Mouse (Mus musculus): ENCODE results near the gene Cep250. TPM values are rescaled to one million over a fixed set of nuclear protein-coding genes. Genes with fewer than 3 reads are reported as not detected.
A peak's percentile ranks its signal among the peaks of the same experiment; 100 is the strongest.
"Not testable (repeated sequence)": the region's sequence is repeated elsewhere in the genome, so short reads cannot be mapped to it uniquely, and the experiment has no call there.

Cep250 gene
- 10.6 and 12.8 TPM in 2 replicates for polyA plus RNA-seq (2014; fragmentation: Nextera tagmentation; extraction: Ambion mirVana)

- peaks cover 5% of the 10 kb centered on the region; the same call in 1 of the 2 replicates for H3K4me1 ChIP-seq (ENCODE audit: control insufficient read depth, insufficient read depth, low read length)
- H3K9ac ChIP-seq (replicated peaks; ENCODE audit: low read length), result peak within 1 kb of the TSS; percentile 91
- peak; percentile 95 for DNase-seq
- H3K4me2 ChIP-seq (ENCODE audit: low read length), result peak within 1 kb of the TSS; percentile 75
- H3K9me3 ChIP-seq (ENCODE audit: control insufficient read depth, low read length), result no peaks in the 10 kb centered on the region
- H3K36me3 ChIP-seq (ENCODE audit: control insufficient read depth, insufficient read depth, low read length), result no peaks in the 10 kb centered on the region
- H3K4me3 ChIP-seq (replicated peaks; ENCODE audit: low read depth, low read length), result peak within 1 kb of the TSS; percentile 91
- H3K27ac ChIP-seq (replicated peaks; ENCODE audit: low read depth, low read length), result peak within 1 kb of the TSS; percentile 87
- under 1% methylated on average over 59 of the region's 59 CpGs for WGBS
- peak; percentile 95 for ATAC-seq (ENCODE audit: low FRiP score, low TSS enrichment)
- no peaks in the 10 kb centered on the region for H3K27me3 ChIP-seq (ENCODE audit: control insufficient read depth, insufficient read depth, low read length)
These were observed at the start of gene Cep250 for GRCm38 (mm10) chr2:155956134-155957059. Gene Cep250, plus strand, starts transcription at chr2:155956458.

GRCm38 (mm10) chr2:155914684-155915083 lies 41.6 kb upstream of the Cep250 start:
- ATAC-seq (ENCODE audit: low FRiP score, low TSS enrichment) (no peak), DNase-seq (no peak)
- Histone ChIP-seq H3K27me3 (ENCODE audit: control insufficient read depth, insufficient read depth, low read length) (no peaks in the 10 kb centered on the region), H3K9me3 (ENCODE audit: control insufficient read depth, low read length) (no peaks in the 10 kb centered on the region), H3K9ac (replicated peaks; ENCODE audit: low read length) (no peak overlapping the region), H3K4me3 (replicated peaks; ENCODE audit: low read depth, low read length) (no peak overlapping the region), H3K36me3 (ENCODE audit: control insufficient read depth, insufficient read depth, low read length) (peaks cover 58% of the 10 kb centered on the region), H3K4me1 (ENCODE audit: control insufficient read depth, insufficient read depth, low read length) (no peaks in the 10 kb centered on the region), H3K27ac (replicated peaks; ENCODE audit: low read depth, low read length) (no peak overlapping the region), H3K4me2 (ENCODE audit: low read length) (no peak overlapping the region)
- WGBS, result 94% methylated on average over 6 of the region's 6 CpGs

GRCm38 (mm10) chr2:155923143-155923542 lies 33.1 kb upstream of the Cep250 start:
- DNase-seq (no peak), ATAC-seq (ENCODE audit: low FRiP score, low TSS enrichment) (no peak)
- H3K4me2 ChIP-seq (ENCODE audit: low read length), result no peak overlapping the region
- H3K9me3 ChIP-seq (ENCODE audit: control insufficient read depth, low read length), result no peaks in the 10 kb centered on the region
- no peak overlapping the region for H3K27ac ChIP-seq (replicated peaks; ENCODE audit: low read depth, low read length)
- no peak overlapping the region for H3K9ac ChIP-seq (replicated peaks; ENCODE audit: low read length)
- H3K27me3 ChIP-seq (ENCODE audit: control insufficient read depth, insufficient read depth, low read length), result no peaks in the 10 kb centered on the region
- H3K4me1 ChIP-seq (ENCODE audit: control insufficient read depth, insufficient read depth, low read length), result no peaks in the 10 kb centered on the region
- H3K36me3 ChIP-seq (ENCODE audit: control insufficient read depth, insufficient read depth, low read length), result peaks cover 15% of the 10 kb centered on the region
- WGBS, result 96% methylated on average over 7 of the region's 7 CpGs
- no peak overlapping the region for H3K4me3 ChIP-seq (replicated peaks; ENCODE audit: low read depth, low read length)

- WGBS, result 98% methylated on average over 6 of the region's 6 CpGs
- not testable (repeated sequence) for H3K36me3 ChIP-seq (ENCODE audit: control insufficient read depth, insufficient read depth, low read length); H3K4me3 ChIP-seq (replicated peaks; ENCODE audit: low read depth, low read length); DNase-seq; H3K4me2 ChIP-seq (ENCODE audit: low read length); ATAC-seq (ENCODE audit: low FRiP score, low TSS enrichment); H3K27ac ChIP-seq (replicated peaks; ENCODE audit: low read depth, low read length); H3K9me3 ChIP-seq (ENCODE audit: control insufficient read depth, low read length); H3K9ac ChIP-seq (replicated peaks; ENCODE audit: low read length); H3K4me1 ChIP-seq (ENCODE audit: control insufficient read depth, insufficient read depth, low read length); H3K27me3 ChIP-seq (ENCODE audit: control insufficient read depth, insufficient read depth, low read length)
These were observed 31.0 kb upstream of the Cep250 start for GRCm38 (mm10) chr2:155925213-155925612.

DNA sequence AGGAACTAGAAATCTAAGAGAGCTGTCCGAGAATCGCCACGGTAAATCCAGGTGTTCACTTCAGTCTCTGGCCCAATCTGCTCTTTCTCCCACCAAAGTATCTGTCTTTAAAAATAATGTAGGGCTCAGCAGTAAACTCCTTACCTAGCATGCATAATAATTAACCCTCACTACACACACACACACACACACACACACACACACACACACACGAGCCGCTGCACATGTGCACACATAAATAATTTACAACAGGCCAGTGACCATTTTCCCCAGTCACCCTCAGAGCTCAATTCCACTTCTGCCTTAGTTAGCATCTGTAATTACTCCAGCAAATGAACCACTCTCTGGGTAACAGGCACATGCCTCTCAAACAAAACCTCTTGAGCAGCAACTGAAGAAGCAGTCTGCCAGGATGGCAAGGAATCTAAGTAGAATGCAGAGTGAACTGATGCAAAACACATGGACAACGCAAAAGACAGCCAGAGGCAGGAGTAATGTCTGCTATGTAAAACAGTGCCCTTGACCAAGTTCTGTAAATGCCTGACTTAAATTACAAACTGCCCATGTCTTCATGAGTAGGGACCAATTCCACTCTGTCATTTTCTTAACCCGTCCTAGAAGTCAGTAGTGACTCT lies 27.4 kb upstream of the Cep250 start:
- H3K4me1 ChIP-seq (ENCODE audit: control insufficient read depth, insufficient read depth, low read length), result peaks cover 8% of the 10 kb centered on the region
- H3K9me3 ChIP-seq (ENCODE audit: control insufficient read depth, low read length), result no peaks in the 10 kb centered on the region
- ATAC-seq (ENCODE audit: low FRiP score, low TSS enrichment) (no peak), DNase-seq (no peak)
- H3K36me3 ChIP-seq (ENCODE audit: control insufficient read depth, insufficient read depth, low read length), result no peaks in the 10 kb centered on the region
- H3K9ac ChIP-seq (replicated peaks; ENCODE audit: low read length), result no peak overlapping the region
- no peak overlapping the region for H3K27ac ChIP-seq (replicated peaks; ENCODE audit: low read depth, low read length)
- H3K27me3 ChIP-seq (ENCODE audit: control insufficient read depth, insufficient read depth, low read length), result no peaks in the 10 kb centered on the region
- WGBS, result 82% methylated on average over 7 of the region's 7 CpGs
- peak overlapping the region; percentile 50 for H3K4me3 ChIP-seq (replicated peaks; ENCODE audit: low read depth, low read length)
- H3K4me2 ChIP-seq (ENCODE audit: low read length), result peak overlapping the region; percentile 66

GRCm38 (mm10) chr2:155929531-155930442 lies 26.5 kb upstream of the Cep250 start, which contains the start of gene Uqcc1:
Gene Uqcc1, minus strand, starts transcription at chr2:155930310.
- WGBS, result under 1% methylated on average over 38 of the region's 38 CpGs
- peak; percentile 89 for ATAC-seq (ENCODE audit: low FRiP score, low TSS enrichment)
- no peaks in the 10 kb centered on the region for H3K27me3 ChIP-seq (ENCODE audit: control insufficient read depth, insufficient read depth, low read length)
- H3K4me3 ChIP-seq (replicated peaks; ENCODE audit: low read depth, low read length), result peak within 1 kb of the TSS; percentile 50
- peak within 1 kb of the TSS; percentile 66 for H3K4me2 ChIP-seq (ENCODE audit: low read length)
- peak within 1 kb of the TSS; percentile 47 for H3K9ac ChIP-seq (replicated peaks; ENCODE audit: low read length)
- no peaks in the 10 kb centered on the region for H3K9me3 ChIP-seq (ENCODE audit: control insufficient read depth, low read length)
- H3K27ac ChIP-seq (replicated peaks; ENCODE audit: low read depth, low read length), result peak within 1 kb of the TSS; percentile 81
- peak; percentile 98 for DNase-seq
- no peaks in the 10 kb centered on the region for H3K36me3 ChIP-seq (ENCODE audit: control insufficient read depth, insufficient read depth, low read length)
- H3K4me1 ChIP-seq (ENCODE audit: control insufficient read depth, insufficient read depth, low read length), result peaks cover 8% of the 10 kb centered on the region

DNA sequence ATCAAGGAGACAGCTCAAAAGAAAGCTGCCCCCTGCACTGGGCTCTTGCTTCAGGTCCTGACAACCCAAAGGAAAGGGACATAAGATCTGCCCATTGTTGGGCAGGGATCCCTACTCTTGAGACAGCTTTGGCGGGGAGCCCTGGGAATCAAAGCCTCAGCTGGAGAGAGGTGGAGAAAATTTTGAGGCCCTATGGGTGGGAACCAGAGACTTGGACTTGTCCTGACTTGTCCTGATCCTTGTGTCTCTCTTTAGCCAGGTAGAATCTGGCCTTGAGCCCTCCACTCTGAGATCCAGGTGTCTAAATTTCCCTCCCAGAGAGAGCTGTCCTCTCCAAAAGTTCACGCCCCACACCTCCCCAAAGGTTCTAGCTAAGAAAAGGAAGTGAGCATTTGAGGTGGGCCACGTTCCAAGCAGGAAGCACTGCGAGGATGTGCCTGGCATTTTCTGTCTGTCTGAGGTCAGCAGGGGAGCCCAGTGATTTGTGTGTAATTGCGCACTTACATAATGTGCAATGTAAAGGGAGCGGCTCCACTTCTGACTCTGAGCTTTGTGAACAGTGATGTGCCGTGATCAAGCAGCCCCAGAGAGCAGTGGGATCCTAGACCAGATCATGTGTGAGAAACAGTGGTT lies 16.2 kb upstream of the Cep250 start:
- H3K36me3 ChIP-seq (ENCODE audit: control insufficient read depth, insufficient read depth, low read length), result no peaks in the 10 kb centered on the region
- no peaks in the 10 kb centered on the region for H3K27me3 ChIP-seq (ENCODE audit: control insufficient read depth, insufficient read depth, low read length)
- H3K9ac ChIP-seq (replicated peaks; ENCODE audit: low read length), result no peak overlapping the region
- DNase-seq (no peak), ATAC-seq (ENCODE audit: low FRiP score, low TSS enrichment) (no peak)
- H3K4me1 ChIP-seq (ENCODE audit: control insufficient read depth, insufficient read depth, low read length), result peaks cover 8% of the 10 kb centered on the region; the same call in 1 of the 2 replicates
- H3K4me3 ChIP-seq (replicated peaks; ENCODE audit: low read depth, low read length), result no peak overlapping the region
- no peak overlapping the region for H3K27ac ChIP-seq (replicated peaks; ENCODE audit: low read depth, low read length)
- H3K9me3 ChIP-seq (ENCODE audit: control insufficient read depth, low read length), result no peaks in the 10 kb centered on the region
- H3K4me2 ChIP-seq (ENCODE audit: low read length), result no peak overlapping the region
- whole genome bisulfite sequencing, result 84% methylated on average over 7 of the region's 7 CpGs

DNA sequence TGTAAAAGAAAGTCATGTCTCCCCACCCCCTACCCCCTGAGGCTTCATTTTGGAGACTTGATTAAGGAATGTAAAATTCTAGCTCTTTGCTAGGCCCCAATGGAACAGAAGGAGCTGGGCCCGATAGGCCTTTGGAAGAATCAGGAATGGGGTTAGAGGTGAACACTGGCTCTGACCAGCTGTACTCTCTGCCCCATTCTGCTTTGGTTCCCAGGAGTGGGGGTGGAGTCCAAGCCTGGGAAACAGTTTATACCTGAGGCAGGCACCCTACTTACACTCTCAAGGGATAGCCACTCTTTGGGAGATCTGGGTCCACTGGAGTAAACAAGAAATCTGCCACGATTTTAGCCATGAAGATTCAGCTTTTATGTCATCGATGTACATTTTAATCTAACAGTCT lies 15.6 kb upstream of the Cep250 start, which contains the start of gene Gm15557:
TSS of gene Gm15557 (plus strand) at position 48 of the 400 bp plus-strand sequence.
- ATAC-seq (ENCODE audit: low FRiP score, low TSS enrichment) (no peak), DNase-seq (no peak)
- Histone ChIP-seq H3K4me2 (ENCODE audit: low read length) (no peak within 1 kb of the TSS), H3K4me1 (ENCODE audit: control insufficient read depth, insufficient read depth, low read length) (peaks cover 8% of the 10 kb centered on the region; the same call in 1 of the 2 replicates), H3K36me3 (ENCODE audit: control insufficient read depth, insufficient read depth, low read length) (no peaks in the 10 kb centered on the region), H3K4me3 (replicated peaks; ENCODE audit: low read depth, low read length) (no peak within 1 kb of the TSS), H3K27me3 (ENCODE audit: control insufficient read depth, insufficient read depth, low read length) (no peaks in the 10 kb centered on the region), H3K27ac (replicated peaks; ENCODE audit: low read depth, low read length) (no peak within 1 kb of the TSS), H3K9ac (replicated peaks; ENCODE audit: low read length) (no peak within 1 kb of the TSS), H3K9me3 (ENCODE audit: control insufficient read depth, low read length) (no peaks in the 10 kb centered on the region)
- WGBS, result 88% methylated on average over 3 of the region's 3 CpGs

All from midbrain, embryonic 14.5 days (tissue).